Mouse (Mus musculus) forebrain, embryonic 16.5 days (tissue): ENCODE measurements around the gene Spty2d1. TPM values are rescaled to one million over a fixed set of nuclear protein-coding genes. Genes with fewer than 3 reads are reported as not detected.

ENCODE experiments used
- ATAC-seq: fragments of 200-750 bp; cut with Nextera tagmentation; 2 replicates; pipeline ENCODE4 v1.8.0; 2017; ENCODE audit warnings: mild to moderate bottlenecking, moderate library complexity
- H3K27ac ChIP-seq: fragments of 300-500 bp; sonication (generic); 2 replicates; pipeline ENCODE4 v1.5.1; 2014; ENCODE audit warnings: low read length, control low read depth
- H3K27me3 ChIP-seq: fragments of 300-500 bp; sonication (generic); replicated peaks from 2 replicates; pipeline ENCODE4 v1.6.1; 2014; ENCODE audit warnings: low read length; ENCODE audit not compliant: control insufficient read depth, insufficient read depth
- H3K36me3 ChIP-seq: fragments of 300-500 bp; sonication (generic); 2 replicates; pipeline ENCODE4 v1.6.1; 2014; ENCODE audit not compliant: control insufficient read depth, insufficient read depth
- H3K4me1 ChIP-seq: fragments of 300-500 bp; sonication (generic); replicated peaks from 2 replicates; pipeline ENCODE4 v1.6.1; 2014; ENCODE audit warnings: low read length; ENCODE audit not compliant: control insufficient read depth, insufficient read depth
- H3K4me2 ChIP-seq: fragments of 300-500 bp; sonication (generic); 2 replicates; pipeline ENCODE4 v1.6.1; 2014; ENCODE audit warnings: mild to moderate bottlenecking, low read length, control low read depth
- H3K4me3 ChIP-seq: fragments of 300-500 bp; sonication (generic); replicated peaks from 2 replicates; pipeline ENCODE4 v1.5.1; 2014; ENCODE audit warnings: mild to moderate bottlenecking, low read length, control low read depth
- H3K9ac ChIP-seq: fragments of 300-500 bp; sonication (generic); replicated peaks from 2 replicates; pipeline ENCODE4 v1.6.1; 2014; ENCODE audit warnings: low read depth, low read length, control low read depth
- H3K9me3 ChIP-seq: fragments of 300-500 bp; sonication (generic); 2 replicates; pipeline ENCODE4 v1.6.1; 2016; ENCODE audit warnings: low read length; ENCODE audit not compliant: control insufficient read depth
- WGBS: fragments of 180-500 bp; shearing (Covaris S2); extraction: QIAGEN DNeasy Blood & Tissue Kit; methylation state at CpG from one replicate; pipeline ENCODE4 v1.1.7; 2014; 5-methylcytosine and 5-hydroxymethylcytosine counted together
- polyA plus RNA-seq: library from polyadenylated mRNA; unstranded; fragments of >200 nt; fragmentation: Nextera tagmentation; extraction: Ambion mirVana; gene quantifications from 2 replicates; pipeline ENCODE4 v1.2.1, GENCODE M21; 2015

Spty2d1 gene
- polyA plus RNA-seq, 1 experiment from 2014 or later, result 11.2 TPM

DNA sequence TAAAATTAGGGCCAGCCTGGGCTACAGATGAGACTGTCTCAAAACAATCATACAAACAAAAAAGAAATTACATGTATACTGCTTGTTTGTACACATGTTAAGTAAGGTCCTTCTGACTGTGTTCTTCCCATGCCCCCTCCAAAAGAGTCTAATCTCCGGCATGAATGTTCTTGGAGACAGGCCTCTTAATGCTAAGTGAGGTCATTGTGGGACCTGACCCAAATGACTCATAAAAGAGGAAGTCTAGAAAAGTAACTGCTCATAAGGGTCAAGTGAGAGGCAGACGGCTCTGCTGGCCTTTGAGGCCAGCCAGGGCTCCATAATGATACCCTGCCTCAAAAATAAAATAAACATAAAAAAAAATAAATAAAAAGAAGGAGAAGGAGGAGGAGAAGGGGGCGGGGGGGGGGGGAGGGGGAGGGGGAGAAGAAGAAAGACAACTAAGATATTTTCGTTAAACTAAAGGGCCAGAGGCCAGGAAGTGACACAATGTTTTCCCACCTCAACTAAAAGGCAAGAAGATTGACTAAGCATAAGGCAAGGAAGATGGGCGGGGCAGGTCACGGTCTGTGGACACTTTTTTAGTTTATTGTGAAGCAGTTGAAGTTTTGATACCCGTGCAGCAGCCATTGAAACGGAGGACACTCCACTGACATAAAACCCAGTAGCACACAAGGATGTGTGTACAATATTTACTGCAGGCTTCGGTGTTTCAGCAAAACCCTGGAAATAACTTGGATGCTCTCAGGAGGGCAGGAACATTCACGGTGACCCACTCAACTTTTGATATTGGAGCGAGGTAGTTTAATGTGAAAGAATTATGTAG, 6.6 kb upstream of the Spty2d1 start:
- Histone ChIP-seq H3K4me2 (no peak overlapping the region), H3K9me3 (no peaks in the 10 kb centered on the region), H3K9ac (no peak overlapping the region), H3K36me3 (no peaks in the 10 kb centered on the region), H3K4me1 (peaks cover 9% of the 10 kb centered on the region), H3K27me3 (no peaks in the 10 kb centered on the region), H3K27ac (no peak overlapping the region), H3K4me3 (no peak overlapping the region)
- ATAC-seq, result no peak
- WGBS, result 56% methylated on average over 10 of the region's 11 CpGs

DNA sequence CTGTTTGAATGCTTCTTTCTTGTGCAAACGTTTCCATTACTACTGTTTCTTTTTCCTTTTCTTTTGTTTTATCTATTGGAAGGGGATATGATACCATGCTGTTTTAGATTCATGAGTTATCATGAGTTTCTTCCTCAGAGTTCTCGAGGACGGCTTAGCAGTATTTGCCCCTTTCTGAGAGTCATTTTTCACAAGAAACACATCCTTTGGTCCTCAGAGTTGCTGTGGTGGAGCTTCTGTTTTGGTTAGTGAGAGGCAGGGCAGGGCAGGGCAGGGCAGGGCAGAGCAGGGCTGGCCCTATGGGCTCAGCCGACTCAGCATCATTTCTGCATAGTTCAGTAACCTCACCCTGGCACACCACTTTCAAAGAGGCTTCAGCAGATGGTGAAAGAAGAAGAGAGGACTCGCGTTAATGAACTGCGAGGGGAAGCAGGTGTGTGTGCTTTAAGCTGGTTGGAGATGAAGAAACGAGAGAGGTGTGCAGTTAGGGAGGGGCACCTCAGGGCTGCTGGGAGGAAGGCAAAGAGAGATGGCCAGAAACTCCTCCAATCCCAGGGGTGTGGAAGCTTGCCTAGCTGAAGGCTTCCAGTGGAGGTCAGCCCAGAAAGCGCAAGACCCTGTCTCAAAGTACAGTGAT, 5.0 kb upstream of the Spty2d1 start:
- Histone ChIP-seq H3K36me3 (no peaks in the 10 kb centered on the region), H3K27me3 (no peaks in the 10 kb centered on the region), H3K9ac (no peak overlapping the region), H3K9me3 (no peaks in the 10 kb centered on the region), H3K4me3 (no peak overlapping the region), H3K4me1 (peaks cover 20% of the 10 kb centered on the region), H3K4me2 (no peak overlapping the region), H3K27ac (no peak overlapping the region)
- WGBS, result 60% methylated on average over 9 of the region's 9 CpGs
- ATAC-seq, result no peak

GRCm38 (mm10) chr7:47007818-47008167, 418 bp downstream of the Spty2d1 start:
- ATAC-seq, result peak; percentile 38
- Histone ChIP-seq H3K4me3 (peak overlapping the region; percentile 91), H3K27ac (peak overlapping the region; percentile 91), H3K27me3 (no peaks in the 10 kb centered on the region), H3K4me1 (peaks cover 36% of the 10 kb centered on the region), H3K9me3 (no peaks in the 10 kb centered on the region), H3K4me2 (peak overlapping the region; percentile 97), H3K9ac (peak overlapping the region; percentile 78), H3K36me3 (no peaks in the 10 kb centered on the region)
- 0% methylated on average over 25 of the region's 25 CpGs for WGBS

GRCm38 (mm10) chr7:47007109-47007780, 966 bp downstream of the Spty2d1 start:
- H3K27me3 ChIP-seq, result no peaks in the 10 kb centered on the region
- peak overlapping the region; percentile 91 for H3K4me3 ChIP-seq
- H3K4me1 ChIP-seq, result peaks cover 42% of the 10 kb centered on the region
- H3K27ac ChIP-seq, result peak overlapping the region; percentile 91
- 18% methylated on average over 21 of the region's 21 CpGs for WGBS
- H3K9me3 ChIP-seq, result no peaks in the 10 kb centered on the region
- ATAC-seq, result no peak
- H3K36me3 ChIP-seq, result no peaks in the 10 kb centered on the region
- peak overlapping the region; percentile 97 for H3K4me2 ChIP-seq
- peak overlapping the region; percentile 78 for H3K9ac ChIP-seq

GRCm38 (mm10) chr7:47003411-47004115, 4.6 kb downstream of the Spty2d1 start:
- no peaks in the 10 kb centered on the region for H3K27me3 ChIP-seq
- H3K9ac ChIP-seq, result no peak overlapping the region
- WGBS, result 11% methylated on average over 3 of the region's 3 CpGs
- H3K36me3 ChIP-seq, result peaks cover 3% of the 10 kb centered on the region; the same call in 1 of the 2 replicates
- ATAC-seq, result no peak
- H3K4me1 ChIP-seq, result peaks cover 43% of the 10 kb centered on the region
- H3K27ac ChIP-seq, result peak overlapping the region; percentile 75
- no peaks in the 10 kb centered on the region for H3K9me3 ChIP-seq
- no peak overlapping the region for H3K4me3 ChIP-seq
- H3K4me2 ChIP-seq, result no peak overlapping the region

- H3K9me3 ChIP-seq, result no peaks in the 10 kb centered on the region
- peaks cover 8% of the 10 kb centered on the region for H3K36me3 ChIP-seq
- ATAC-seq, result no peak
- H3K4me2 ChIP-seq, result no peak overlapping the region
- 53% methylated on average over 4 of the region's 4 CpGs for WGBS
- H3K27ac ChIP-seq, result no peak overlapping the region
- no peak overlapping the region for H3K4me3 ChIP-seq
- H3K4me1 ChIP-seq, result peaks cover 43% of the 10 kb centered on the region
- H3K27me3 ChIP-seq, result no peaks in the 10 kb centered on the region
- no peak overlapping the region for H3K9ac ChIP-seq
These were observed 6.3 kb downstream of the Spty2d1 start for GRCm38 (mm10) chr7:47001900-47002275.

- no peak overlapping the region for H3K9ac ChIP-seq
- no peaks in the 10 kb centered on the region for H3K9me3 ChIP-seq
- no peak overlapping the region for H3K4me3 ChIP-seq
- H3K27me3 ChIP-seq, result no peaks in the 10 kb centered on the region
- peaks cover 40% of the 10 kb centered on the region for H3K4me1 ChIP-seq
- no peak for ATAC-seq
- H3K36me3 ChIP-seq, result peaks cover 8% of the 10 kb centered on the region
- 55% methylated on average over 5 of the region's 5 CpGs for WGBS
- H3K27ac ChIP-seq, result peak overlapping the region; percentile 46
- H3K4me2 ChIP-seq, result no peak overlapping the region
These were observed 6.9 kb downstream of the Spty2d1 start for GRCm38 (mm10) chr7:47001125-47001899.

- peak overlapping the region; percentile 59 for H3K27ac ChIP-seq
- 22% methylated on average over 3 of the region's 3 CpGs for WGBS
- no peak overlapping the region for H3K4me3 ChIP-seq
- no peak overlapping the region for H3K4me2 ChIP-seq
- ATAC-seq, result peak; percentile 97
- H3K27me3 ChIP-seq, result no peaks in the 10 kb centered on the region
- no peaks in the 10 kb centered on the region for H3K9me3 ChIP-seq
- peaks cover 40% of the 10 kb centered on the region for H3K4me1 ChIP-seq
- H3K9ac ChIP-seq, result no peak overlapping the region
- H3K36me3 ChIP-seq, result peaks cover 10% of the 10 kb centered on the region
These were observed 7.6 kb downstream of the Spty2d1 start for GRCm38 (mm10) chr7:47000644-47000983.
